Mouse (Mus musculus) G1E (cell line): ENCODE results near the gene Usp30. TPM values are rescaled to one million over a fixed set of nuclear protein-coding genes. Genes with fewer than 3 reads are reported as not detected.

ENCODE experiments used
- ATAC-seq: 2 replicates; pipeline ENCODE4 v1.8.0; 2016; ENCODE audit warnings: mild to moderate bottlenecking; ENCODE audit not compliant: insufficient number of reproducible peaks, poor library complexity, low FRiP score, severe bottlenecking; ENCODE audit errors: extremely low read depth
- DNase-seq: peaks from one replicate; pipeline ENCODE4 v3.0.0; 2012; ENCODE audit warnings: low spot score
- H3K27me3 ChIP-seq: 2 replicates; pipeline ENCODE4 v1.6.1; 2012; ENCODE audit warnings: mild to moderate bottlenecking, low read length, inconsistent platforms; ENCODE audit not compliant: insufficient read depth
- H3K36me3 ChIP-seq: replicated peaks from 2 replicates; pipeline ENCODE3; 2012; ENCODE audit warnings: mild to moderate bottlenecking, inconsistent platforms
- H3K4me1 ChIP-seq: 2 replicates; pipeline ENCODE4 v1.6.1; 2012; ENCODE audit warnings: low read depth, low read length, inconsistent platforms, mixed read lengths; ENCODE audit not compliant: insufficient read depth
- H3K4me3 ChIP-seq: 2 replicates; pipeline ENCODE4 v1.5.1; 2012; ENCODE audit warnings: low read depth, mild to moderate bottlenecking, inconsistent platforms, low read length, moderate library complexity, mixed read lengths
- H3K9me3 ChIP-seq: replicated peaks from 2 replicates; pipeline ENCODE4 v1.6.1; 2012; ENCODE audit warnings: inconsistent platforms
- CTCF ChIP-seq: IDR thresholded peaks from 2 replicates; pipeline ENCODE4 v1.5.1; 2012; ENCODE audit warnings: low read depth, low read length, inconsistent platforms, mixed read lengths
- GATA1 ChIP-seq: IDR thresholded peaks from 2 replicates; pipeline ENCODE4 v1.6.1; 2012; ENCODE audit warnings: borderline replicate concordance, low read length, inconsistent platforms, mixed read lengths
- GATA2 ChIP-seq: IDR thresholded peaks from 2 replicates; pipeline ENCODE4 v1.6.1; 2012; ENCODE audit warnings: low read depth, low read length, inconsistent platforms, borderline replicate concordance
- POLR2AphosphoS5 ChIP-seq: IDR thresholded peaks from 2 replicates; pipeline ENCODE4 v1.6.1; 2012; ENCODE audit warnings: low read depth, low read length, inconsistent platforms; ENCODE audit not compliant: insufficient replicate concordance
- TAL1 ChIP-seq: conservative IDR thresholded peaks from 2 replicates; pipeline ENCODE4 v1.6.1; 2012; ENCODE audit warnings: low read depth, low read length, inconsistent platforms, mixed read lengths
- polyA plus RNA-seq: library from polyadenylated mRNA; stranded (reverse); fragments of >175 nt; gene quantifications from 2 replicates; pipeline ENCODE4 v1.2.3, GENCODE M21; 2012
- total RNA-seq, 2 experiments: library from RNA; stranded (forward) in 1 of 2; stranded (reverse) in 1 of 2; fragments of 200-1000 nt in 1 of 2; fragments of >200 nt in 1 of 2; fragmentation: Nextera tagmentation in 1 of 2; gene quantifications; 2 replicates each; pipeline ENCODE4 v1.2.3; 2014 to 2017

Usp30 gene
- total RNA-seq (2014; fragmentation: Nextera tagmentation) (11.8 and 19.3 TPM in 2 replicates), total RNA-seq (2017) (7.6 and 9.0 TPM in 2 replicates), polyA plus RNA-seq (9.9 TPM in 2 replicates)

DNA sequence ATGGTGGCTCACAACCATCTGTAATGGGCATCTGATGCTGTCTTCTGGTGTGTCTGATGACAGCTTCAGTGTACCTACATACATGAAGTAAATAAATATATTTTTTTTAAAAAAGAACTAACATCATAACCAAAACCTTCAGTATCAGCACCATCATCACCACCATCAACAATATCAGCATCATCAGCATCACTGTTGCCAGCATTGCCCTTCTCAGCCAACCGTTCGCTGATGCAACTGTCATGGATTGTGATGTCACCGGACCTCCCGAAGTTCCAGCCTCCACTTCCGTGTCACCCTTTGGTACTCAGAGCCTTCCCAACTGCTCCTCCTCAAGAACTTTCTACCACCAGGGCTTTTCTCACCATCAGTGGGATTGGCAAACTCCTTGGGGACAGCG, at the start of gene Usp30:
Gene Usp30 (plus strand): TSS at position 301 of the 400 bp plus-strand sequence.
- no peaks in the 10 kb centered on the region for H3K4me1 ChIP-seq
- TF ChIP-seq GATA1 (no peak), GATA2 (no peak), CTCF (no peak), TAL1 (no peak), POLR2AphosphoS5 (no peak)
- H3K4me3 ChIP-seq: no peak within 1 kb of the TSS
- H3K27me3 ChIP-seq: no peaks in the 10 kb centered on the region; the same call in 1 of the 2 replicates
- no peaks in the 10 kb centered on the region for H3K9me3 ChIP-seq
- no peak for DNase-seq
- no peak for ATAC-seq
- H3K36me3 ChIP-seq: no peaks in the 10 kb centered on the region

GRCm38 (mm10) chr5:114024390-114024789, 40.9 kb upstream of the Usp30 start:
- ATAC-seq (no peak), DNase-seq (no peak)
- H3K27me3 ChIP-seq: no peaks in the 10 kb centered on the region
- H3K36me3 ChIP-seq: no peaks in the 10 kb centered on the region
- TF ChIP-seq CTCF: no peak
- TF ChIP-seq GATA1: no peak
- TF ChIP-seq GATA2: no peak
- TF ChIP-seq TAL1: no peak
- TF ChIP-seq POLR2AphosphoS5: no peak
- no peaks in the 10 kb centered on the region for H3K4me1 ChIP-seq
- H3K9me3 ChIP-seq: peaks cover 11% of the 10 kb centered on the region
- no peak overlapping the region for H3K4me3 ChIP-seq

- Histone ChIP-seq H3K36me3 (no peaks in the 10 kb centered on the region), H3K4me1 (no peaks in the 10 kb centered on the region), H3K9me3 (peaks cover 11% of the 10 kb centered on the region), H3K27me3 (no peaks in the 10 kb centered on the region), H3K4me3 (no peak overlapping the region)
- no peak for DNase-seq
- no peak for ATAC-seq
- TF ChIP-seq GATA1 (no peak), TAL1 (no peak), GATA2 (no peak), POLR2AphosphoS5 (no peak), CTCF (no peak)
Observed at GRCm38 (mm10) chr5:114024885-114025284, 40.4 kb upstream of the Usp30 start.

GRCm38 (mm10) chr5:114027217-114027944, 37.9 kb upstream of the Usp30 start:
- no peaks in the 10 kb centered on the region for H3K4me1 ChIP-seq
- H3K27me3 ChIP-seq: no peaks in the 10 kb centered on the region
- no peaks in the 10 kb centered on the region for H3K36me3 ChIP-seq
- H3K4me3 ChIP-seq: no peak overlapping the region
- no peak for ATAC-seq
- TF ChIP-seq POLR2AphosphoS5: no peak
- no peak for TF ChIP-seq GATA1
- no peak for TF ChIP-seq TAL1
- no peak for TF ChIP-seq GATA2
- no peak for TF ChIP-seq CTCF
- peaks cover 5% of the 10 kb centered on the region for H3K9me3 ChIP-seq
- DNase-seq: no peak

DNA sequence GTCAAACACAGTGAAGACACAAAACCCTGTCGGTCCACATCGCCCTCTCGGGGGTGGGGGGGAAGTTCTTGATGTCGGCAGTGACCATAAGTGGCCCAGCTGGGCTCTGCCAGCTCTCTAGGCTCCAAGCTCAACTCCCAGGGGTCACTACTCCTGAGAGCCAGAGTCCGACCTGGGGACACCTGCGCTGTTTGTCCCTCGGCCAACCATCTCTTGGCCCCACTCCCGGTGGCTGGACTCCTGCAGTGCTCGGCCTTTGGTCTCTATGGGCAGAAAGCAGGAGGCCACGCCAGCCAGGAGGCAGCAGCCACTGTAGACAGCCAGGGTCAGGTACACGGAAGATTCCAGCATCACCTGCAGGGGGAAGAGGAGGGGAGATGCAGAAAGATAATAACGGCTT, 37.1 kb upstream of the Usp30 start:
- ATAC-seq (no peak), DNase-seq (no peak)
- no peak overlapping the region for H3K4me3 ChIP-seq
- H3K9me3 ChIP-seq: peaks cover 5% of the 10 kb centered on the region
- no peaks in the 10 kb centered on the region for H3K4me1 ChIP-seq
- peaks cover 3% of the 10 kb centered on the region; the same call in 1 of the 2 replicates for H3K27me3 ChIP-seq
- no peak for TF ChIP-seq TAL1
- no peak for TF ChIP-seq GATA1
- no peak for TF ChIP-seq CTCF
- no peak for TF ChIP-seq POLR2AphosphoS5
- TF ChIP-seq GATA2: no peak
- no peaks in the 10 kb centered on the region for H3K36me3 ChIP-seq

DNA sequence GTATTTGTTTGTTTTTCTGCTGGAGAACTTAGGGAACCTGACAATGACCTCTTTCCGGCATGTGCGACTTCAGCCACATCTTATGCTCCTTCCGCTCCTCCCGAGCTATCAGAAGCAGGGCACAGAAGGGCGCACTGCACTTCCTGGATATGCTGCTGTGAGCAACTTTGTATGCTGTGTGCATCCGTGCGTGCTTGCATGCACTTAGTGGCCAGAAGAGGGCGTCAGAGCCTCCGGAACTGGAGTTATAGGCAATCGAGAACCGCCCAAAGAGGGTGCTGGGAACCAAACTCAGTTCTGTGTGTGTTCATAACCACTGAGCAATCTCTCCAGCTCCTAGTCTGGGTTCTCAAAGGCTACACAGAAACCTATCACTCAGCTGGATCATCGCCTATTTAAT, 34.6 kb upstream of the Usp30 start:
- no peak for DNase-seq

More for the DNA sequence above, 34.6 kb upstream of the Usp30 start:
- no peak for ATAC-seq
- Histone ChIP-seq H3K4me3 (no peak overlapping the region), H3K36me3 (no peaks in the 10 kb centered on the region), H3K9me3 (peaks cover 5% of the 10 kb centered on the region; the same call in 1 of the 2 replicates), H3K27me3 (peaks cover 10% of the 10 kb centered on the region), H3K4me1 (no peaks in the 10 kb centered on the region)
- no peak for TF ChIP-seq TAL1
- TF ChIP-seq CTCF: no peak
- TF ChIP-seq GATA1: no peak
- no peak for TF ChIP-seq POLR2AphosphoS5
- TF ChIP-seq GATA2: no peak
